Mouse (Mus musculus): ENCODE measurements around the gene Nprl3. TPM values are rescaled to one million over a fixed set of nuclear protein-coding genes. Genes with fewer than 3 reads are reported as not detected.
"Not testable (repeated sequence)": the region's sequence is repeated elsewhere in the genome, so short reads cannot be mapped to it uniquely, and the experiment has no call there.

The Nprl3 gene
- total RNA-seq, 2 experiments from 2014 or later: 49.1 to 67.0 TPM

DNA sequence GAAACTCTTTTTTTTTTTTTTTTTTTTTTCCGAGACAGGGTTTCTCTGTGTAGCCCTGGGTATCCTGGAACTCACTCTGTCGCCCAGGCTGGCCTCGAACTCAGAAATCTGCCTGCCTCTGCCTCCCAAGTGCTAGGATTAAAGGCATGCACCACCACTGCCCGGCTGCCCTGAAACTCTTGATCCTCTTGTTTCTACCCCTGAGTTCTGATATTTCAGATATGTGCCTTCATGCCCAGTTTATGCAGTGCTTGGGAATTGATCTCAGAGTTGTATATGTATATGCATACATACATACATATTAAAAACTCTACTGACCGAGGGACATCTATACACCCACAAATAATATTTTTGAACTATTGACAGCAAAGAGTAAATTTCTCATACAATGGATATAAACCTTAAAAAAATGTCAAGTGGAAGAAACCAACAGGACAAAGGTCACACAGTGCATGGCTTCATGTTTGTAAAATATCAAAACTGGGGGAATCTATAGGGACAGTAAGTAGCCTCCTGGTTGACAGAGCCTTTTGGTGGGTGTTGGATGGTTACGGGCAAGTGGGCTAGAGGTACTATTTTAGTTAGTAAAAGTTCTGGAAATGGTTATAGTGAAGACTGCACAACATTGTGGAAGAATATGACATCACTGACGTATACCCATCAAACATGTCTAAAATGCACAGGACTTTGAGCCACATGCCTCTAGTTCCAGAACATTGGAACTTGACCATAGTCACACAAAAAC is 17.7 kb upstream of the Nprl3 start:
- DNase-seq (ENCODE audit: extremely low spot score in 1 of 2, low spot score in 1 of 2): no peak

DNA sequence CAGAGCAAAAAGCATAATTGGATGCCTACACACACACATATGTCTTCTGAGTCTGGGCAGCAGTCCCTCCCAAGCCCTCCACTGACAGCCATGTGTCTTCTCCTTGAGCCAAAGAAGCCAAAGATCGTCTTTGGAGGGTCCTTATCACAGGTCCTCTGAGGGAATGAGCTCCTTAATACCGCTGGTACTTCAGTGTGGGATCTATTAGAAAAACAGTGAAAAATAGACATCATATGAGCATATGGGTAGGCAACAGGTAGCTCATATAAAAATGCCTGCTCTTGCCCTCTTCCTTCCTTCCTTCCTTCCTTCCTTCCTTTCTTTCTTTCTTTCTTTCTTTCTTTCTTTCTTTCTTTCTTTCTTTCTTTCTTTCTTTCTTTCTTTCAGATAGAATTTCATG is 17.1 kb upstream of the Nprl3 start:
- not testable (repeated sequence) for DNase-seq (ENCODE audit: extremely low spot score in 1 of 2, low spot score in 1 of 2)

- not testable (repeated sequence) for DNase-seq (ENCODE audit: extremely low spot score in 1 of 2, low spot score in 1 of 2)
These were observed 15.7 kb upstream of the Nprl3 start, which contains the start of gene Hba-a1 for GRCm38 (mm10) chr11:32283091-32283777. Hba-a1 (plus strand) TSS chr11:32283511.

- DNase-seq (ENCODE audit: extremely low spot score in 1 of 2, low spot score in 1 of 2): no peak
These were observed 14.1 kb upstream of the Nprl3 start for GRCm38 (mm10) chr11:32281416-32282144.

- no peak for DNase-seq (ENCODE audit: extremely low spot score in 1 of 2, low spot score in 1 of 2)
These were observed 13.1 kb upstream of the Nprl3 start for GRCm38 (mm10) chr11:32280646-32281045.

DNA sequence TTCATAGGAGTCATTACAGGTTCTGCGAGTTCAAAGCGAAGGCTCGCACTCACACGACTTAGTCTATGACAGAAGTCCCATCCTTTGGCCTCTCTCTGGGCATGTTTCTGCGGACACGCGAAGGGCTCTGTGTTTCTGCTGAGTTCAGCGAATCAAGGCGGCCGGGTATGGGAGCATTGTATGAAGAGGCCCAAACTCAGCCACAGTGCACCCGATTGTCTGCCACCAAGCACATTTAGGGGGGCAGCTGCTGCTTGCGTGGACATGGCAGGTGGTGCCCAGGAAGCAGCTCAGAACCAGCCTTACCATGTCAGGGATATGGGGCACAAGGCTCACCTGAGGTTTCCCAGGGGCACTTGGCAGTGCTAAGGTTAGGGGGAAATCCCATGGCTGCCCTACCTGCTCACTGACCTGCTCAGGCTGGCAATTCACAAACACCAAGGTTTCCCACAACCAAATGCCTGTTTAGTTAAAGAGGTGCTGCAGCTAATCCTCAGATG is 11.0 kb upstream of the Nprl3 start:
- DNase-seq (ENCODE audit: extremely low spot score in 1 of 2, low spot score in 1 of 2): no peak

DNA sequence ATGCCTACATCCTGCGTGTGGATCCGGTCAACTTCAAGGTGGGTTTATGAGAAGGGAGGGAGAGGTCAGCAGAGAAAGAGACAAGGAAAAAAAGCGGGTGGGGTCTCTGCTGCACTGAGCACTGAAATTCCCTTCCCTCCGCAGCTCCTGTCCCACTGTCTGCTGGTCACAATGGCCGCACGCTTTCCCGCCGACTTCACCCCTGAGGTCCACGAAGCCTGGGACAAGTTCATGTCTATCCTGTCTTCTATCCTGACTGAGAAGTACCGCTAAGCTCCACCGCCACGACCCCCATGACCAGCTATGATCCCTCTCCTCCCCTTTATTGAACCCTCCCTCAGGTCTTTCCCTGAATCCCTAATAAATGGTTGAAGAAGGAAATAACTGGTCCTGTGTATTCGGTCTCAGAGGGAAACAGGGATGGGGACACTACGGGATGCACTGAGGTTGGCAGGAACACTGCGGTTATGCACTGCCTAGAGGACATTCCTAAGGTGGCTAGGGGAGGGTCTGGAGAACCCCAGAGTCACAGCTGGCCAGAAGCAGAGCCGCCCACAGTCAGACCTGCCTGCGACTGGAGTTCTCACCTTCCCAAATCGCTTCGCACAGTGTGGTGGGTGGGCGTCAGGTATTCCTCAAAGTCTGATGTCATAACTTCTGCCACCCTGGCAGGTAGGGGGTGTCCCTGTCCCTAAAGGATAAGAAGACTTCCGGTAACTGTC is 10.4 kb upstream of the Nprl3 start:
- no peak for DNase-seq (ENCODE audit: extremely low spot score in 1 of 2, low spot score in 1 of 2)

DNA sequence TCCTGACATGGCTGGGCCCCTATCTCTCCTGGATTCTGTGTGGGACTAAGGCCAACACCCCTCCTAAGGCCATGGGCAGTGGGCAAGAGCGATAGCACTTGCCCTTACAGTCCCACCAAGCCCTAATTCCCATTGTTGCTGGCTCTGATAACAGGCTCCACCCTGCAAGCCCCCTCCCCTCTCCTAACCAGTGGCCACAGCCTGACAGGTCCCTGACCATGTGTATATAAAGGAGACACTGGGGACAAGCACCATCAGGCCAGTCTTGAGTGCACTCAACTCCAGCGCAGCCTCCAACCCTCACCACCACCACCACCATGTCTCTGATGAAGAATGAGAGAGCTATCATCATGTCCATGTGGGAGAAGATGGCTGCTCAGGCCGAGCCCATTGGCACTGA is 8.8 kb upstream of the Nprl3 start, which contains the start of gene Hba-x:
Gene Hba-x, plus strand, starts transcription at position 54 of the 400 bp plus-strand sequence.
- DNase-seq (ENCODE audit: extremely low spot score in 1 of 2, low spot score in 1 of 2): no peak

DNA sequence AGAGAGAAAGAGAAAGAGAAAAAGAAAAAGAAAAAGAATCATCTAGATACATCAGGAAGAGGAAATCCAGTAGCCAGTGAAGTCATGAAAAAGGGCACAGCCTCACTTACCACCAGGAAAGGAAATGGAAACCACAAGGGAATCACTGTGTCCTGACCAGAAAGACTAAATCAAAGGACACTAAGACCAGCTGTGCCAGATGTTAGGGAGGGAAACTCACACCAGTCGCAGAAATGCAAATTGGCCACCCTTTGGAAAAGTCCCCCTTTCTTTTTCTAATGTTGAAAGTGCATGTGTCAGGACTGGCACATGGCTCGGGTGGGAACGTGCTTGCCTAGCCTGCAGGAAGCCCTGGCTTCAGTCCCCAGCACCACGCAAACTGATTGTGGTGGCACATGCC is 3.7 kb upstream of the Nprl3 start:
- no peak for DNase-seq (ENCODE audit: extremely low spot score in 1 of 2, low spot score in 1 of 2)

DNA sequence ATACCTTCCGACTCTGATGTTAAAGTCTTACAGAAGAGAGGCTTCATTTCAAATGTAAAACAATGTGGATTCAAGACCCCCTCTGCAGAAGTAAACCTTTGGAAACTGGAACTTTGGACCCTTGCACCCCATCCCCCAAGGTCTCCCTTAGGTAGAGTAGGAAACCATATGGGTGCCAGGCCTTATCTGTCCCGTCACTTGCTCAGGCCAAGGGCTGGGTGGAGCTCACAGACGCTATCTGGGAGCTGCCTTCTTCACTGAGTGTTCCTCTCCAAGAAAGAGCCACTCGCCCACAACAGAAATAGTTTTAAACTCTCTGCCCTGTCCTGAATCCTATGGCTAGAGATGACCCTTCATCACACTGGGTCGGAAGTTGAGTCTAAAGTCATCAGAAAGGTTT is 1.4 kb upstream of the Nprl3 start:
- no peak for DNase-seq (ENCODE audit: extremely low spot score in 1 of 2, low spot score in 1 of 2)

GRCm38 (mm10) chr11:32267964-32268363 is 457 bp upstream of the Nprl3 start:
- DNase-seq (ENCODE audit: extremely low spot score in 1 of 2, low spot score in 1 of 2): no peak

DNA sequence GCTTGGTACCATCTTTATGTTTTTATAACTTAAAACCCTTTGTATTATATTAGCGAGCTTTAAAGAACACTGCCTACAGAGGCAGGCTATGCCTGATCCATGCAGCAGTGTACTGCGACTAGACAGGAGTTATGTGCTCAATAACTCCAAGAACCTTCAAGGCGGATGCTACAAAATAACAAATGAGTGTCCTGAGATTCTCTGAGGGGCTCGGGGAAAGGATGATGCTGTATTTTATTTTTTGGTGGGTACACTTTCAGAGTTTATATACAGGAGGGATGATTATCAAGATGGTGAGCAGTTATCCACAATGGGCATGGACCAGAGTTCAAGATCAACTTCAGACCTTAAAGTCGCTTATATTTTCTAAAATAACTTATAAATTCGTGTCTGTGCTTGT is 731 bp downstream of the Nprl3 start:
- no peak for DNase-seq (ENCODE audit: extremely low spot score in 1 of 2, low spot score in 1 of 2)

- no peak for DNase-seq (ENCODE audit: extremely low spot score in 1 of 2, low spot score in 1 of 2)
These were observed 1.3 kb downstream of the Nprl3 start for GRCm38 (mm10) chr11:32266194-32266593.

GRCm38 (mm10) chr11:32265117-32265738 is 2.3 kb downstream of the Nprl3 start:
- no peak for DNase-seq (ENCODE audit: extremely low spot score in 1 of 2, low spot score in 1 of 2)

- DNase-seq (ENCODE audit: extremely low spot score in 1 of 2, low spot score in 1 of 2): no peak
These were observed 4.7 kb downstream of the Nprl3 start for GRCm38 (mm10) chr11:32262674-32263415.

DNA sequence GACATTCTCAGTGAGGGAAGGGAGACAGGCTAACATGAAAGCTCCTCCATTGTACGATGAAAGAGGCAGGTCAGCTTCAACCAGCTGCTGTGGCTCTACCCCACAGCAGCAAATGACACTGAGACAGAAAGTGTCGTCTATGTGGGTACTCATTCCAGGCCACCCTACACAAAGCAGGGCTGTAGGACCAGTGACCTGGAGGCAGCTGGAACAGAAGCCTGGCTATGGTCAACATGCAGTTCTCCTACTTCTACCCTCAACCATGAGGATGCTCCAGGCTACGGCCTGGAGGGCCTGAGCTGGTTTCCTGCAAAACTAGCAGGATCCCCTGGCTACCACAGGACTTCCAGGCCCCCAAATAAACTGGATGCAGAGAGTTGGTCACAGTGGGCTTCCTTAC is 10.9 kb downstream of the Nprl3 start:
- no peak for DNase-seq (ENCODE audit: extremely low spot score in 1 of 2, low spot score in 1 of 2)

DNA sequence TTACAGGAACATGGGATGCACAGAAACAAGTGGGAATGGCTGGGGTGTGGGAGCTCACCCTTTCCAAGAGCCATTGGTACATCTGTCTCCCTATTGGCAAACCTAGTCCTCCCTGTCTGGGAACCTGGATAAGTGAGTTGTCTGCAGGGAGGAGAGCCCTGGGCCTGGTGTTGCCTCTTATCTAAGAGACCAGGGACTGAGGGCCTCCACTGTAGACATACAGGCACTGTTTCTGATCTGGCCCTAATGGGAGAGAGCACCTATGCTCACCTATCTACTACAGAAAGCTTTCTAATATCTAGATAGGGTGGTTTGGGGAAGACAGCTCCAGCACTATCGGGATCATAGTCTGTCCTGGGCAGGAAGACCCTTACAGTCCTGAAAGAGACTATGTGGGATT is 11.4 kb downstream of the Nprl3 start:
- DNase-seq (ENCODE audit: extremely low spot score in 1 of 2, low spot score in 1 of 2): no peak

DNA sequence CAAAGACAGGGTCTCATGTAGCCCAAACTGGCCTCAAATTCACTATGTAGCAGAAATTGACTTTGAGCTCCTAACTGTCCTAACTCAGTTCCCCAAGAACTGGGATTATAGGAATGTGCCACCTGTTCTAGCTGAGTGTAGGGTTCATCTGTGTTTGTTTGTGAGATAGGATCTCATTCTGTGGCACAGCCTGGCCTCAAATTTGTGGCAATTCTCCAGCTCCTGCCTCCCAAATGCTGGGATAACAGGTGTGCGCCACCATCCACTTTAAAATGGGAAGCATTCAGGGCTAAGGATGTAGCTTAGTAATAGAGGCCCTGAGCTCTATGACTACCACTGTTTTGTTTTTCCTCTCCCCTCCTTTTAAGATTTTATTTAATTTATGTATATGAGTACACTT is 14.4 kb downstream of the Nprl3 start:
- no peak for DNase-seq (ENCODE audit: extremely low spot score in 1 of 2, low spot score in 1 of 2)
